Mouse (Mus musculus): Measurements from ENCODE around the gene Stxbp4. TPM values are rescaled to one million over a fixed set of nuclear protein-coding genes. Genes with fewer than 3 reads are reported as not detected.

The Stxbp4 gene
- polyA plus RNA-seq, 1 experiment from 2014 or later = 1.9 TPM

DNA sequence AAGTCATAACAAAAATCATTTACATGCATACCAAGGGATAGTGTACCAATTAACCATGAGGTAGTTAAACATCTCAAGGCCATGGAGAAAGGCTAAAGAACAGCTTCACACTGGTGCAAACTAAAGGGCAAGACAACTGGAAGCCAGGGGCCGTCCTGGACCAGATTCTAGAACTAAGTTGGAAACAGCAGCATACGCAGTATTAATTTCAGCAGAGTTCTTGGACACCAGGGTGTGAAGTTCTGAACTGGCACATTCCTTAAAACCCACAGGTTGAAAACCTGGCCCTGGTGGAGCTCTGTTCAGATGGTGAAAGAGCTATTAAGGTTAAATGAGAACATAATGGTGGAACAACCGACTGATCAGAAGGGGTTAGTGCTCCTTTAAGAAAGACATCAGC, 3.2 kb downstream of the Stxbp4 start:
- Histone ChIP-seq H3K4me1 (ENCODE audit: insufficient read depth) (peaks cover 6% of the 10 kb centered on the region), H3K9me3 (ENCODE audit: low read length) (no peaks in the 10 kb centered on the region), H3K36me3 (replicated peaks; ENCODE audit: insufficient read depth, low read length) (no peaks in the 10 kb centered on the region), H3K27ac (ENCODE audit: low read depth) (no peak overlapping the region), H3K4me2 (ENCODE audit: low read depth, low read length) (no peak overlapping the region), H3K4me3 (ENCODE audit: low read depth, low read length) (no peak overlapping the region), H3K27me3 (ENCODE audit: insufficient read depth, low read length) (no peaks in the 10 kb centered on the region), H3K9ac (replicated peaks) (no peak overlapping the region)
- DNase-seq (no peak), ATAC-seq (no peak)
- 83% methylated on average over 3 of the region's 3 CpGs for WGBS (ENCODE audit: insufficient replicate concordance)
- TF ChIP-seq CTCF (IDR thresholded peaks at IDR 0.05; ENCODE audit: low read depth) (no peak), EP300 (IDR thresholded peaks at IDR 0.05; ENCODE audit: low read depth) (no peak)

DNA sequence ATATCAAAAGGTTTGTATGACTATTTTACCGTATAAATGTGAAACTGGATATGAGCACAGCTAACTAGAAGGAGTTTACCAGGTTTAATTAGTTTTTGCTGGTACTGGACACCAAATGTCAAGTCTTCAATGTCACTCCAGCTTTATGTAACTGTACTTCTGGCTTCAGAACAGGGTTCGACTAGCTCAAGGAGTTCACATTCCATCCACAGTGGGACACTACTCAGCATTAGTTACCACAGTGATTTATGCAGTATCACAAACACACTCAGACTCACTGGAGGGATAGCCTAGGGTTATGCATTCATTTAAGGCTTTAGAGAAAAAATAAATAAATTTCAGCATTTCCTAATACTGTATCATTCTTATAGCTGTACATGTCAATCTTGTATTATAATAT, 5.4 kb downstream of the Stxbp4 start:
- Histone ChIP-seq H3K9me3 (ENCODE audit: low read length) (no peaks in the 10 kb centered on the region), H3K27me3 (ENCODE audit: insufficient read depth, low read length) (no peaks in the 10 kb centered on the region), H3K9ac (replicated peaks) (no peak overlapping the region), H3K27ac (ENCODE audit: low read depth) (no peak overlapping the region), H3K36me3 (replicated peaks; ENCODE audit: insufficient read depth, low read length) (no peaks in the 10 kb centered on the region), H3K4me2 (ENCODE audit: low read depth, low read length) (no peak overlapping the region), H3K4me3 (ENCODE audit: low read depth, low read length) (no peak overlapping the region), H3K4me1 (ENCODE audit: insufficient read depth) (peaks cover 4% of the 10 kb centered on the region; the same call in 1 of the 2 replicates)
- TF ChIP-seq EP300 (IDR thresholded peaks at IDR 0.05; ENCODE audit: low read depth) (no peak), CTCF (IDR thresholded peaks at IDR 0.05; ENCODE audit: low read depth) (no peak)
- DNase-seq = no peak
- no peak for ATAC-seq
- 84% methylated on average over 2 of the region's 2 CpGs for WGBS (ENCODE audit: insufficient replicate concordance)

DNA sequence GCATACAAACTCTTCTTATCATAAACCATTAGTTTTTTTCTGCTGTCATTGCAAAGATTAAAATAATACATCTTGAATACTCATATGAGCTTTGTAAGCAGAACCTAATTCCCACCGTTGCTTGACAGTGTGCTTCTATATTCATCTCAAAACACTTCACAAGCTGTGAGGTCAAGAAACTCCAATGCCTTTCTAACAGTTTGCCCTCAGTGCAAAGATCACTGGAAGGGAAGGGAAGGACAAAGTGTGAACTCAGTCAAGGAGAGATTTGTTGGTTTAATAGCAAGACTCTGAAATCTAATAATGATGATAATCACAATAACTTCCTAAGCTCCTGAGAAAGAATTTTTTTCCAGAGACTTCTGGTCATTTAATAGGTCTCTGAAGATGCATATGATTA, 10.1 kb downstream of the Stxbp4 start:
- Histone ChIP-seq H3K4me3 (ENCODE audit: low read depth, low read length) (no peak overlapping the region), H3K36me3 (replicated peaks; ENCODE audit: insufficient read depth, low read length) (no peaks in the 10 kb centered on the region), H3K27ac (ENCODE audit: low read depth) (no peak overlapping the region), H3K9me3 (ENCODE audit: low read length) (no peaks in the 10 kb centered on the region), H3K9ac (replicated peaks) (no peak overlapping the region), H3K27me3 (ENCODE audit: insufficient read depth, low read length) (no peaks in the 10 kb centered on the region), H3K4me2 (ENCODE audit: low read depth, low read length) (no peak overlapping the region), H3K4me1 (ENCODE audit: insufficient read depth) (no peaks in the 10 kb centered on the region)
- WGBS (ENCODE audit: insufficient replicate concordance) = 68% methylated on average over 1 of the region's 1 CpGs
- DNase-seq (no peak), ATAC-seq (no peak)
- TF ChIP-seq CTCF (IDR thresholded peaks at IDR 0.05; ENCODE audit: low read depth) = no peak
- TF ChIP-seq EP300 (IDR thresholded peaks at IDR 0.05; ENCODE audit: low read depth) = no peak

DNA sequence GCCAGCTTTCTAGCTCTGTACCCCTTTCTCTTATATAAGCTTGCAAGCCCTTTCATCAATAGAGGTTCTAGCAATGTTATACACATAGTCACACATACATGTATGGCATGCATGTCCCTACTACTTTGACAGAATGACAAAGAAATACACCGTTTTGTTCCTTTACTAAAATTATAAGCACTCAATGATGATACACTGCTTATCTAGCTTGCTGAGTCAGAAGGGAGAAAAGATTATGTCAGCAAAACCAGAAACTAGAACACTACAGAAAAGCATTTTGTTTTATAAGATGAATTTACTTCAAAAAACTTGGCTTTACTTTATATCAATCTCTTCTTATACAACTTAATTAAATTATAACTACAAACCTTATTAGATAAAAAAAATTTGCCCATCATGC, 12.7 kb downstream of the Stxbp4 start:
- 55% methylated on average over 1 of the region's 1 CpGs for WGBS (ENCODE audit: insufficient replicate concordance)
- Histone ChIP-seq H3K4me1 (ENCODE audit: insufficient read depth) (no peaks in the 10 kb centered on the region), H3K27me3 (ENCODE audit: insufficient read depth, low read length) (no peaks in the 10 kb centered on the region), H3K4me2 (ENCODE audit: low read depth, low read length) (no peak overlapping the region), H3K36me3 (replicated peaks; ENCODE audit: insufficient read depth, low read length) (no peaks in the 10 kb centered on the region), H3K9me3 (ENCODE audit: low read length) (no peaks in the 10 kb centered on the region), H3K9ac (replicated peaks) (no peak overlapping the region), H3K4me3 (ENCODE audit: low read depth, low read length) (no peak overlapping the region), H3K27ac (ENCODE audit: low read depth) (no peak overlapping the region)
- no peak for TF ChIP-seq EP300 (IDR thresholded peaks at IDR 0.05; ENCODE audit: low read depth)
- no peak for TF ChIP-seq CTCF (IDR thresholded peaks at IDR 0.05; ENCODE audit: low read depth)
- no peak for DNase-seq
- ATAC-seq = no peak

DNA sequence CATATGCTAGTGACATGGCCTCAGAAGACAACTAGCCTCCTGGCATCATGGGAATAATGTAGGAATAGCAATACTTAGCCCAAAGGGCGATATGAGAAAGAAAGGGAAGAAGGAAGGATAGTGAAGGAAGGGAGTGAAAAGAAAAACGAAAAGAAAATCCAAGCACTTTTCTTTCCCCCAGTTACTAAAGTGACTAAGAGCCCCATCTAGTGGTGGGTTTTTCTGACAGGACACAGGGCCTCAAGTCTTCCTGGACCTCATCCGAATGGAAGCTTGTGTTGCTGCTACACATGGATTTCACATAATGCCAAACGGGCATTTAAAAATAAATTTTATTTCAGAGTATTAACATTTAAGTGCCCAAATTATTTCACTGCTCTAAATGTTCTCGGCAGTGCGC, 14.4 kb downstream of the Stxbp4 start:
- Histone ChIP-seq H3K9ac (replicated peaks) (no peak overlapping the region), H3K27me3 (ENCODE audit: insufficient read depth, low read length) (no peaks in the 10 kb centered on the region), H3K27ac (ENCODE audit: low read depth) (no peak overlapping the region), H3K9me3 (ENCODE audit: low read length) (no peaks in the 10 kb centered on the region), H3K4me2 (ENCODE audit: low read depth, low read length) (no peak overlapping the region), H3K4me3 (ENCODE audit: low read depth, low read length) (no peak overlapping the region), H3K36me3 (replicated peaks; ENCODE audit: insufficient read depth, low read length) (no peaks in the 10 kb centered on the region), H3K4me1 (ENCODE audit: insufficient read depth) (no peaks in the 10 kb centered on the region)
- ATAC-seq (no peak), DNase-seq (no peak)
- 44% methylated on average over 6 of the region's 6 CpGs for WGBS (ENCODE audit: insufficient replicate concordance)
- peak; percentile 75 for TF ChIP-seq CTCF (IDR thresholded peaks at IDR 0.05; ENCODE audit: low read depth)
- TF ChIP-seq EP300 (IDR thresholded peaks at IDR 0.05; ENCODE audit: low read depth) = no peak

DNA sequence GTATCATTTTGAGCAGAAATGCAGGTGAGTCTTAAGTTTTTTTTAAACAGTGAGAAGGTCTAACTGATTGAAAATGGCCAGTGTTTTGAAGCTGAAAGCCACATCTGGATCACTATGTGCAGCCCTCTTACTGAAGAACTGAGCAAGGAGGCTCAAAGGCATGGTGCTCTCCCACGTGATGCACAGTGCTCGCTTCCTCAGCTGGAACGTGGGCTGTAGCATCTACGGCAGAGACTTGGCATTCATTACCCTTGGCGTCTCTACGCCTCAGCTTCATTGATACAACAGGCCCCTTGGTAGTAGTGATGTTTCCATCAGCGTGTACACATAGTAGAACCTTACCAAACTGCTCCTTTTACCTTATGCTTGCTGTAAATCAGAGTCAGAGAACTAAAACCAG, 15.4 kb downstream of the Stxbp4 start:
- Histone ChIP-seq H3K9ac (replicated peaks) (no peak overlapping the region), H3K4me2 (ENCODE audit: low read depth, low read length) (no peak overlapping the region), H3K36me3 (replicated peaks; ENCODE audit: insufficient read depth, low read length) (no peaks in the 10 kb centered on the region), H3K9me3 (ENCODE audit: low read length) (no peaks in the 10 kb centered on the region), H3K4me3 (ENCODE audit: low read depth, low read length) (no peak overlapping the region), H3K4me1 (ENCODE audit: insufficient read depth) (no peaks in the 10 kb centered on the region), H3K27ac (ENCODE audit: low read depth) (no peak overlapping the region), H3K27me3 (ENCODE audit: insufficient read depth, low read length) (no peaks in the 10 kb centered on the region)
- TF ChIP-seq CTCF (IDR thresholded peaks at IDR 0.05; ENCODE audit: low read depth) = no peak
- no peak for TF ChIP-seq EP300 (IDR thresholded peaks at IDR 0.05; ENCODE audit: low read depth)
- DNase-seq = no peak
- 91% methylated on average over 7 of the region's 7 CpGs for WGBS (ENCODE audit: insufficient replicate concordance)
- no peak for ATAC-seq

DNA sequence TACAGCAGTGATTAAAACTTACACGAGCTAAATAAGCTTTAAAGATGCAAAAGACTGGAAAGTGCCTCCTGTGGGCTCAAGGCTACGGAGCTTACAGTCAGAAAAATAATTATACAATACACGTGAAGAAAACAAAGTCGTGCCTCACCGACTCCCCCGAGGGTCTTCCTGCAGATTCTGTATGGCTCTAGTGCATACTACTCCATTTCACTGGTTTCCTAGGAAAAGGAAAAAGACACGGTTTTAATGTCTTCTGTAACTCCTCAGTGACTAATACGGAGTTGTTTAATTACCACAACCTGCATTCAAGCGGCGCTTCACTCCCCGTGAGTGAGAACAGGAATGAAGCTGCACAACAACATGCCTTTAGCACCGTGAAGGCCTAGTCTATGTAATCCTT, 15.8 kb downstream of the Stxbp4 start:
- ATAC-seq (no peak), DNase-seq (no peak)
- TF ChIP-seq EP300 (IDR thresholded peaks at IDR 0.05; ENCODE audit: low read depth) (no peak), CTCF (IDR thresholded peaks at IDR 0.05; ENCODE audit: low read depth) (no peak)
- no peak overlapping the region for H3K4me2 ChIP-seq (ENCODE audit: low read depth, low read length)
- H3K4me1 ChIP-seq (ENCODE audit: insufficient read depth) = no peaks in the 10 kb centered on the region
- H3K9me3 ChIP-seq (ENCODE audit: low read length) = no peaks in the 10 kb centered on the region
- no peaks in the 10 kb centered on the region for H3K36me3 ChIP-seq (replicated peaks; ENCODE audit: insufficient read depth, low read length)
- H3K27ac ChIP-seq (ENCODE audit: low read depth) = no peak overlapping the region
- no peak overlapping the region for H3K9ac ChIP-seq (replicated peaks)
- WGBS (ENCODE audit: insufficient replicate concordance) = 89% methylated on average over 12 of the region's 12 CpGs
- H3K27me3 ChIP-seq (ENCODE audit: insufficient read depth, low read length) = no peaks in the 10 kb centered on the region
- no peak overlapping the region for H3K4me3 ChIP-seq (ENCODE audit: low read depth, low read length)

Data from liver, postnatal 0 days (tissue).